Mouse (Mus musculus) MEL (cell line): ENCODE measurements around the gene Vmn1r195. TPM values are rescaled to one million over a fixed set of nuclear protein-coding genes. Genes with fewer than 3 reads are reported as not detected.

ENCODE experiments used
- DNase-seq: peaks from one replicate; pipeline ENCODE4 v3.0.0; 2011; ENCODE audit warnings: low read depth, low spot score
- H3K27ac ChIP-seq: 2 replicates; pipeline ENCODE4 v1.5.1; 2012; ENCODE audit warnings: low read depth, mild to moderate bottlenecking, control low read depth, low read length, moderate library complexity; ENCODE audit not compliant: control insufficient read depth
- H3K27me3 ChIP-seq, 2 experiments: fragments of 150-350 bp in 1 of 2; sonication (generic) in 1 of 2; 2 replicates each; pipeline ENCODE4 v1.6.1; 2012; ENCODE audit warnings: low read length in 2 of 2, mild to moderate bottlenecking in 2 of 2, improper control_type of control experiment in 1 of 2, moderate library complexity in 1 of 2; ENCODE audit not compliant: insufficient read depth in 2 of 2, control insufficient read depth in 1 of 2
- H3K36me3 ChIP-seq, 2 experiments: 2 replicates each; pipeline ENCODE4 v1.6.1; 2012 to 2014; ENCODE audit warnings: low read length in 2 of 2, improper control_type of control experiment in 1 of 2, inconsistent platforms in 1 of 2, mild to moderate bottlenecking in 1 of 2; ENCODE audit not compliant: insufficient read depth in 2 of 2, control insufficient read depth in 1 of 2
- H3K4me1 ChIP-seq, 2 experiments: fragments of 150-350 bp in 1 of 2; sonication (generic) in 1 of 2; 2 replicates each; pipeline ENCODE4 v1.6.1; 2012; ENCODE audit warnings: low read length in 2 of 2, improper control_type of control experiment in 1 of 2, mild to moderate bottlenecking in 1 of 2; ENCODE audit not compliant: insufficient read depth in 2 of 2, control insufficient read depth in 1 of 2
- H3K4me3 ChIP-seq, 2 experiments: fragments of 150-350 bp in 1 of 2; sonication (generic) in 1 of 2; 2 replicates each; pipeline ENCODE4 v1.5.1; 2012; ENCODE audit warnings: low read depth in 2 of 2, low read length in 2 of 2, mild to moderate bottlenecking in 2 of 2, moderate library complexity in 2 of 2, control low read depth in 1 of 2, improper control_type of control experiment in 1 of 2; ENCODE audit not compliant: control insufficient read depth in 1 of 2, insufficient read depth in 1 of 2
- H3K79me2 ChIP-seq: 2 replicates; pipeline ENCODE4 v1.6.1; 2012; ENCODE audit warnings: mild to moderate bottlenecking, low read length, moderate library complexity; ENCODE audit not compliant: control insufficient read depth, poor library complexity, insufficient read depth
- H3K9ac ChIP-seq: 2 replicates; pipeline ENCODE4 v1.6.1; 2012; ENCODE audit warnings: low read depth, mild to moderate bottlenecking, control low read depth, low read length, moderate library complexity; ENCODE audit not compliant: control insufficient read depth, poor library complexity, severe bottlenecking
- H3K9me3 ChIP-seq: fragments of 150-350 bp; sonication (generic); replicated peaks from 2 replicates; pipeline ENCODE4 v1.6.1; 2012; ENCODE audit warnings: mild to moderate bottlenecking, low read length, improper control_type of control experiment, moderate library complexity; ENCODE audit not compliant: insufficient read depth
- BHLHE40 ChIP-seq: IDR thresholded peaks from 2 replicates; pipeline ENCODE4 v1.6.1; 2012; ENCODE audit warnings: low read depth, mild to moderate bottlenecking, inconsistent platforms, low read length, improper control_type of control experiment, borderline replicate concordance
- CTCF ChIP-seq, 3 experiments: IDR thresholded peaks in 2 of 3; conservative IDR thresholded peaks in 1 of 3; 2 replicates each; pipeline ENCODE4 v1.5.1; 2011 to 2012; ENCODE audit warnings: low read length in 3 of 3, low read depth in 2 of 3, mild to moderate bottlenecking in 2 of 3, improper control_type of control experiment in 1 of 3, inconsistent platforms in 1 of 3, mixed read lengths in 1 of 3, moderate library complexity in 1 of 3; ENCODE audit not compliant: control insufficient read depth in 1 of 3, insufficient read depth in 1 of 3, poor library complexity in 1 of 3, severe bottlenecking in 1 of 3
- EP300 ChIP-seq, 2 experiments: IDR thresholded peaks; 2 replicates each; pipeline ENCODE4 v1.6.1; 2011; ENCODE audit warnings: improper control_type of control experiment in 2 of 2, low read length in 2 of 2, low read depth in 1 of 2, mild to moderate bottlenecking in 1 of 2
- GABPA ChIP-seq: IDR thresholded peaks from 2 replicates; pipeline ENCODE4 v1.6.1; 2012; ENCODE audit warnings: low read depth, mild to moderate bottlenecking, inconsistent platforms, low read length, improper control_type of control experiment, moderate library complexity
- GATA1 ChIP-seq: IDR thresholded peaks from 2 replicates; pipeline ENCODE4 v1.6.1; 2011; ENCODE audit warnings: low read depth, low read length, improper control_type of control experiment
- HCFC1 ChIP-seq: IDR thresholded peaks from 2 replicates; pipeline ENCODE4 v1.6.1; 2012; ENCODE audit warnings: low read depth, mild to moderate bottlenecking, inconsistent platforms, low read length, improper control_type of control experiment, moderate library complexity
- KAT2A ChIP-seq: conservative IDR thresholded peaks from 2 replicates; pipeline ENCODE4 v1.6.1; 2012; ENCODE audit warnings: low read depth, low read length, improper control_type of control experiment, inconsistent platforms
- MAX ChIP-seq: IDR thresholded peaks from 2 replicates; pipeline ENCODE4 v1.6.1; 2011; ENCODE audit warnings: low read length, improper control_type of control experiment
- MAZ ChIP-seq: IDR thresholded peaks from 2 replicates; pipeline ENCODE4 v1.6.1; 2012; ENCODE audit warnings: low read depth, mild to moderate bottlenecking, inconsistent platforms, low read length, improper control_type of control experiment
- MEF2A ChIP-seq: IDR thresholded peaks from 2 replicates; pipeline ENCODE4 v1.6.1; 2014; ENCODE audit warnings: low read depth, mild to moderate bottlenecking, inconsistent platforms, low read length, improper control_type of control experiment; ENCODE audit not compliant: poor library complexity, insufficient replicate concordance, severe bottlenecking; ENCODE audit errors: extremely low read depth
- MXI1 ChIP-seq: IDR thresholded peaks from 2 replicates; pipeline ENCODE4 v1.6.1; 2011; ENCODE audit warnings: mild to moderate bottlenecking, low read depth, low read length, improper control_type of control experiment
- MYB ChIP-seq: IDR thresholded peaks from 2 replicates; pipeline ENCODE4 v1.6.1; 2011; ENCODE audit warnings: mild to moderate bottlenecking, low read depth, low read length, improper control_type of control experiment
- NELFE ChIP-seq: IDR thresholded peaks from 2 replicates; pipeline ENCODE4 v1.6.1; 2011; ENCODE audit warnings: low read depth, low read length, improper control_type of control experiment
- NRF1 ChIP-seq: IDR thresholded peaks from 2 replicates; pipeline ENCODE4 v1.6.1; 2014; ENCODE audit warnings: low read depth, mild to moderate bottlenecking, inconsistent platforms, low read length, improper control_type of control experiment, moderate library complexity; ENCODE audit not compliant: poor library complexity, insufficient read depth, severe bottlenecking
- POLR2A ChIP-seq, 2 experiments: IDR thresholded peaks; 2 replicates each; pipeline ENCODE4 v1.6.1; 2011 to 2012; ENCODE audit warnings: low read length in 2 of 2, mild to moderate bottlenecking in 2 of 2, control low read depth in 1 of 2, improper control_type of control experiment in 1 of 2, low read depth in 1 of 2, moderate library complexity in 1 of 2; ENCODE audit not compliant: control insufficient read depth in 1 of 2, insufficient read depth in 1 of 2, poor library complexity in 1 of 2
- POLR2AphosphoS2 ChIP-seq: IDR thresholded peaks from 2 replicates; pipeline ENCODE4 v1.6.1; 2011; ENCODE audit warnings: low read length, improper control_type of control experiment
- POLR2AphosphoS5 ChIP-seq: IDR thresholded peaks from 2 replicates; pipeline ENCODE4 v1.6.1; 2012; ENCODE audit warnings: low read depth, borderline replicate concordance, mild to moderate bottlenecking, inconsistent platforms, low read length, moderate library complexity, mixed read lengths
- RAD21 ChIP-seq: IDR thresholded peaks from 2 replicates; pipeline ENCODE4 v1.6.1; 2011; ENCODE audit warnings: mild to moderate bottlenecking, low read depth, low read length, improper control_type of control experiment
- RCOR1 ChIP-seq: IDR thresholded peaks from 2 replicates; pipeline ENCODE4 v1.6.1; 2012; ENCODE audit warnings: low read depth, mild to moderate bottlenecking, inconsistent platforms, low read length, improper control_type of control experiment
- SIN3A ChIP-seq: IDR thresholded peaks from 2 replicates; pipeline ENCODE4 v1.6.1; 2012; ENCODE audit warnings: low read length, improper control_type of control experiment, inconsistent platforms
- SMC3 ChIP-seq: IDR thresholded peaks from 2 replicates; pipeline ENCODE4 v1.6.1; 2011; ENCODE audit warnings: low read depth, low read length, improper control_type of control experiment
- TBP ChIP-seq: IDR thresholded peaks from 2 replicates; pipeline ENCODE4 v1.8.0; 2011; ENCODE audit warnings: low read depth, low read length, improper control_type of control experiment
- TCF12 ChIP-seq: IDR thresholded peaks from 2 replicates; pipeline ENCODE4 v1.6.1; 2014; ENCODE audit warnings: low read depth, mild to moderate bottlenecking, inconsistent platforms, low read length, improper control_type of control experiment, moderate library complexity
- ZKSCAN1 ChIP-seq: IDR thresholded peaks from 2 replicates; pipeline ENCODE4 v1.6.1; 2012; ENCODE audit warnings: low read depth, mild to moderate bottlenecking, inconsistent platforms, low read length, improper control_type of control experiment, moderate library complexity
- ZNF384 ChIP-seq: IDR thresholded peaks from 2 replicates; pipeline ENCODE4 v1.6.1; 2012; ENCODE audit warnings: low read depth, mild to moderate bottlenecking, inconsistent platforms, low read length, improper control_type of control experiment
- polyA plus RNA-seq, 2 experiments: library from polyadenylated mRNA; stranded (reverse) in 1 of 2; unstranded in 1 of 2; fragments of >175 nt in 1 of 2; fragments of >200 nt in 1 of 2; gene quantifications; 2 replicates each; pipeline versions ENCODE4 v1.2.1 to v1.2.4; 2012; ENCODE audit warnings: low replicate concordance in 2 of 2, low read depth in 1 of 2; ENCODE audit not compliant: insufficient read length in 2 of 2, insufficient read depth in 1 of 2, missing spikeins in 1 of 2
- total RNA-seq: library from RNA; depleted of rRNA; stranded (reverse); fragments of 300-350 nt; gene quantifications from 2 replicates; pipeline ENCODE4 v1.2.3, GENCODE M21; 2012

Vmn1r195 gene
- total and polyA plus RNA-seq, 3 experiments: not detected

DNA sequence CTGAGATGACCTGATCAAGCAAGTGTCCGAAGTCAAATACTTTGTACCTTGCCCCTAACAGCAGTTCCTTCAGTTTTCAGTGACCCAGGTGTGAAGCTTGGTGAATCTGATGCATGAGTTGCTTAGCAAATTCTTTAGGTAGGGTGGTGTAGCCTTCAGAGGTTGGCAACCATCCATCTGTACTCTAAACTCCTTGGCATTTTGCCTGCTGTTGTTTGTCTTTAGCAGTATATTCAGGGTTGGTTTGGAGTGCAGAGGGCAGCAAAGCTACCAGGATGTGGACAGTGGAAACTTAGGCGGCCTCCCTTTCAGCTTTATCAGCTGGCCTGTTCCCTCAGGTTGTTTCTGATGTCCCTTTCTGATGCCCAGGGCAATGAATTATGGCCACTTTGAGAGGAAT lies 45.0 kb downstream of the Vmn1r195 start:
- Histone ChIP-seq H3K9me3 (no peaks in the 10 kb centered on the region), H3K36me3 (no peaks in the 10 kb centered on the region), H3K27ac (no peak overlapping the region), H3K79me2 (no peaks in the 10 kb centered on the region), H3K4me1 (no peaks in the 10 kb centered on the region), H3K27me3 (no peaks in the 10 kb centered on the region), H3K9ac (no peak overlapping the region), H3K4me3 (no peak overlapping the region)
- TF ChIP-seq CTCF (IDR thresholded peaks at IDR 0.05 in 2 of 3, conservative IDR thresholded peaks at IDR 0.05 in 1 of 3; ENCODE audit: control insufficient read depth in 1 of 3, insufficient read depth in 1 of 3, low read depth in 2 of 3, low read length in 3 of 3, poor library complexity in 1 of 3, severe bottlenecking in 1 of 3) (no peak), POLR2AphosphoS2 (no peak), SIN3A (no peak), ZKSCAN1 (no peak), RAD21 (no peak), MAZ (no peak), KAT2A (no peak), MEF2A (no peak), TCF12 (no peak), NRF1 (no peak), ZNF384 (no peak), RCOR1 (no peak), HCFC1 (no peak), GATA1 (no peak)
- DNase-seq: no peak

- Histone ChIP-seq H3K36me3 (no peaks in the 10 kb centered on the region), H3K27ac (no peak overlapping the region), H3K9ac (no peak overlapping the region), H3K4me3 (no peak overlapping the region), H3K79me2 (no peaks in the 10 kb centered on the region), H3K27me3 (no peaks in the 10 kb centered on the region), H3K9me3 (no peaks in the 10 kb centered on the region), H3K4me1 (no peaks in the 10 kb centered on the region)
- no peak for DNase-seq
- TF ChIP-seq NELFE (no peak), NRF1 (no peak), EP300 (IDR thresholded peaks at IDR 0.05; ENCODE audit: low read depth in 1 of 2, low read length in 2 of 2) (no peak), BHLHE40 (no peak), MAX (no peak), GABPA (no peak), SMC3 (no peak), POLR2A (IDR thresholded peaks at IDR 0.05; ENCODE audit: control insufficient read depth in 1 of 2, insufficient read depth in 1 of 2, low read depth in 1 of 2, low read length in 2 of 2, poor library complexity in 1 of 2) (no peak), MXI1 (no peak), POLR2AphosphoS5 (no peak), MYB (no peak), ZKSCAN1 (no peak), TBP (no peak), HCFC1 (no peak), POLR2AphosphoS2 (no peak), KAT2A (no peak)
- TF ChIP-seq, all 39 proteins: peak for 0
Observed at GRCm38 (mm10) chr13:22317366-22317765, 47.0 kb downstream of the Vmn1r195 start.
